Mouse (Mus musculus) liver, postnatal 0 days (tissue): ENCODE results near the gene Mef2c. TPM values are rescaled to one million over a fixed set of nuclear protein-coding genes. Genes with fewer than 3 reads are reported as not detected.
A peak's percentile ranks its signal among the peaks of the same experiment; 100 is the strongest.

Source experiments
- ATAC-seq: fragments of 200-750 bp; cut with Nextera tagmentation; 2 replicates; pipeline ENCODE4 v1.8.0; 2017; ENCODE audit warnings: mild to moderate bottlenecking, moderate library complexity
- DNase-seq: peaks from one replicate; pipeline ENCODE4 v3.0.0-alpha.2; 2016
- H3K27ac ChIP-seq: fragments of 300-500 bp; sonication (generic); 2 replicates; pipeline ENCODE4 v1.5.1; 2014; ENCODE audit warnings: antibody characterized with exemption, moderate library complexity, mild to moderate bottlenecking, low read depth
- H3K27me3 ChIP-seq: fragments of 300-500 bp; sonication (generic); 2 replicates; pipeline ENCODE4 v1.6.1; 2014; ENCODE audit warnings: low read length, control low read depth, mixed read lengths; ENCODE audit not compliant: insufficient read depth
- H3K36me3 ChIP-seq: fragments of 300-500 bp; sonication (generic); replicated peaks from 2 replicates; pipeline ENCODE4 v1.6.1; 2014; ENCODE audit warnings: mild to moderate bottlenecking, control low read depth, low read length, moderate library complexity, mixed read lengths; ENCODE audit not compliant: insufficient read depth
- H3K4me1 ChIP-seq: fragments of 300-500 bp; sonication (generic); 2 replicates; pipeline ENCODE4 v1.6.1; 2014; ENCODE audit warnings: antibody characterized with exemption, mild to moderate bottlenecking, control low read depth; ENCODE audit not compliant: insufficient read depth
- H3K4me2 ChIP-seq: fragments of 300-500 bp; sonication (generic); 2 replicates; pipeline ENCODE4 v1.6.1; 2014; ENCODE audit warnings: low read depth, mild to moderate bottlenecking, low read length, moderate library complexity, mixed read lengths
- H3K4me3 ChIP-seq: fragments of 300-500 bp; sonication (generic); 2 replicates; pipeline ENCODE4 v1.5.1; 2014; ENCODE audit warnings: low read depth, low read length
- H3K9ac ChIP-seq: fragments of 300-500 bp; sonication (generic); replicated peaks from 2 replicates; pipeline ENCODE4 v1.6.1; 2014; ENCODE audit warnings: mild to moderate bottlenecking, moderate library complexity
- H3K9me3 ChIP-seq: fragments of 300-500 bp; sonication (generic); 2 replicates; pipeline ENCODE4 v1.6.1; 2016; ENCODE audit warnings: mild to moderate bottlenecking, control low read depth, low read length, mixed read lengths
- CTCF ChIP-seq: sonication (generic); IDR thresholded peaks from 2 replicates; pipeline ENCODE4 v1.5.1; 2016; ENCODE audit warnings: antibody characterized with exemption, low read depth
- EP300 ChIP-seq: IDR thresholded peaks from 2 replicates; pipeline ENCODE4 v1.6.1; 2016; ENCODE audit warnings: antibody characterized with exemption, low read depth, mild to moderate bottlenecking
- WGBS: fragments of 180-500 bp; shearing (Covaris S2); extraction: QIAGEN DNeasy Blood & Tissue Kit; methylation state at CpG from one replicate; pipeline ENCODE4 v1.1.7; 2014; ENCODE audit not compliant: insufficient replicate concordance; 5-methylcytosine and 5-hydroxymethylcytosine counted together
- polyA plus RNA-seq: library from polyadenylated mRNA; unstranded; fragments of >200 nt; fragmentation: Nextera tagmentation; extraction: Ambion mirVana; gene quantifications from 2 replicates; pipeline ENCODE4 v1.2.1, GENCODE M21; 2015

Gene Mef2c
- polyA plus RNA-seq, 1 experiment from 2014 or later, result 14.0 TPM

- Histone ChIP-seq H3K4me1 (no peaks in the 10 kb centered on the region), H3K27me3 (no peaks in the 10 kb centered on the region), H3K4me3 (no peak overlapping the region), H3K4me2 (no peak overlapping the region), H3K9me3 (no peaks in the 10 kb centered on the region), H3K36me3 (no peaks in the 10 kb centered on the region), H3K27ac (no peak overlapping the region), H3K9ac (no peak overlapping the region)
- DNase-seq (no peak), ATAC-seq (no peak)
- 49% methylated on average over 3 of the region's 3 CpGs for WGBS
- no peak for TF ChIP-seq CTCF
- no peak for TF ChIP-seq EP300
Measured at GRCm38 (mm10) chr13:83615875-83616274, 112.0 kb downstream of the Mef2c start.

GRCm38 (mm10) chr13:83624651-83625050 is 120.8 kb downstream of the Mef2c start:
- no peak overlapping the region for H3K27ac ChIP-seq
- H3K9me3 ChIP-seq, result no peaks in the 10 kb centered on the region
- H3K4me1 ChIP-seq, result no peaks in the 10 kb centered on the region
- H3K36me3 ChIP-seq, result no peaks in the 10 kb centered on the region
- TF ChIP-seq EP300, result no peak
- no peak for TF ChIP-seq CTCF
- no peak overlapping the region for H3K4me3 ChIP-seq
- WGBS, result 64% methylated on average over 4 of the region's 4 CpGs
- DNase-seq (no peak), ATAC-seq (no peak)
- no peak overlapping the region for H3K9ac ChIP-seq
- no peak overlapping the region for H3K4me2 ChIP-seq
- no peaks in the 10 kb centered on the region for H3K27me3 ChIP-seq

DNA sequence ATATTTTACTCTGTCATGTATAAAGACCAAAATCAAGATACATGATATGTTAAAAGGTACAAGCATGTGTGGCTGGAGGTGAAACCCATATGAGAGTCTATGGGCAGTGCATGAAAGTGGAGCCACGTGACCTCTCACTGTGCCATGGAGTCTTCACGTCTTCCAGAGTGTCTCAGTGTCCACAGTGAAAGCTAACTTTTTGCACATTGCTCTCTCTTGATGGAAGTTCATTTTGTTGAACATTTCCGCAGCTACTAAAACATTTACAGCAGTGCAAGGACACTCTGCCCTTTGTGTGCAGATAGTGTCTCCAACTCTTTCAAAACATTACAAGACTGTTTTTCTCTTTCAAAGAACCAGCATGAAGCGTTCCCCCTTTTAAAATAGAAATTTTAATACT is 123.6 kb downstream of the Mef2c start:
- H3K9me3 ChIP-seq, result no peaks in the 10 kb centered on the region
- H3K4me1 ChIP-seq, result no peaks in the 10 kb centered on the region
- 76% methylated on average over 4 of the region's 4 CpGs for WGBS
- no peak overlapping the region for H3K4me2 ChIP-seq
- H3K36me3 ChIP-seq, result no peaks in the 10 kb centered on the region
- no peaks in the 10 kb centered on the region for H3K27me3 ChIP-seq
- no peak for DNase-seq
- no peak overlapping the region for H3K9ac ChIP-seq
- no peak overlapping the region for H3K27ac ChIP-seq
- TF ChIP-seq CTCF, result no peak
- TF ChIP-seq EP300, result no peak
- H3K4me3 ChIP-seq, result no peak overlapping the region
- ATAC-seq, result no peak

- Histone ChIP-seq H3K4me2 (no peak overlapping the region), H3K36me3 (no peaks in the 10 kb centered on the region), H3K27me3 (no peaks in the 10 kb centered on the region), H3K9ac (no peak overlapping the region), H3K4me3 (no peak overlapping the region), H3K4me1 (no peaks in the 10 kb centered on the region), H3K9me3 (no peaks in the 10 kb centered on the region), H3K27ac (no peak overlapping the region)
- no peak for DNase-seq
- ATAC-seq, result no peak
- 55% methylated on average over 3 of the region's 3 CpGs for WGBS
- TF ChIP-seq EP300, result no peak
- TF ChIP-seq CTCF, result no peak
Measured at GRCm38 (mm10) chr13:83628139-83628538, 124.3 kb downstream of the Mef2c start.

DNA sequence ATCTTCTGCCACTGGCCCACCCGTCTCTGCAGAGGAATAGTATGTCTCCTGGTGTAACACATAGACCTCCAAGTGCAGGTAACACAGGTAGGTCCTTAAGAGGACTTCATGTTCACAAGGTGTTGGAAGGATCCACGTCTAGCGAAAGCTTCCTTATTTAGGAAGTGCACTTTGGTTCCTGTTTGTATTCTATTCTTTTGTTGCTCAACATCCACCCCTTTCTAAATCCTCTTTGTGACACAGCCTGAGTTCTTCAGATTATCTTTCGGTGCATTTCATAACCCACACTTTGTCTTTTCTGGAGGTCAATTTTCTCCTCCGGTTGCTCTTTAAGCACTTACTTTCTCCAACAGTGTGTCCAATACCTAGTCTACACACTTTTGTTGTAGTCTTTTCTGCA is 129.3 kb downstream of the Mef2c start:
- DNase-seq (no peak), ATAC-seq (peak; percentile 17; the same call in 1 of the 2 replicates)
- Histone ChIP-seq H3K9ac (no peak overlapping the region), H3K4me3 (no peak overlapping the region), H3K27me3 (no peaks in the 10 kb centered on the region), H3K27ac (no peak overlapping the region; the same call in 1 of the 2 replicates), H3K36me3 (no peaks in the 10 kb centered on the region), H3K4me1 (no peaks in the 10 kb centered on the region), H3K9me3 (no peaks in the 10 kb centered on the region), H3K4me2 (no peak overlapping the region)
- WGBS, result 68% methylated on average over 5 of the region's 5 CpGs
- TF ChIP-seq CTCF (no peak), EP300 (no peak)

DNA sequence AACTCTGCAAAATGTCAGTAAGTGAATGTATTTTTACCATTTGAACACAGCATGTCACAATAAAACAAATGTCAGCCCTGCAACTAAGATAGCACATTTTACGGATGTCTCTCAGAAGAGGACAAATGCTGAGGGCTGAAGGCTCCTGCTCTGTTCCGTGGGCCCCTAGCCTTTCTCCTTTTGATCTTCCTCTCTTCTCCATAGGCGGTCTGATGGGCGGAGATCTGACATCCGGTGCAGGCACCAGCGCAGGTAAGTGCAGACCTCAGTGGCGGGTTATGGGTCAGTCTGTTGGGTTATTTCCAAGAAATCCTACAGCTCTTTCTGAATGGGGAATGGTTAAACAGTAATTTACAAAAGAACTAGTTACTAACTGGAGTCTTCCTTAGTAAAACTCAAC is 131.4 kb downstream of the Mef2c start:
- H3K36me3 ChIP-seq, result no peaks in the 10 kb centered on the region
- H3K9me3 ChIP-seq, result no peaks in the 10 kb centered on the region
- no peak for DNase-seq
- no peak for ATAC-seq
- H3K4me3 ChIP-seq, result no peak overlapping the region
- H3K4me1 ChIP-seq, result no peaks in the 10 kb centered on the region
- no peak for TF ChIP-seq EP300
- TF ChIP-seq CTCF, result no peak
- no peak overlapping the region for H3K27ac ChIP-seq
- no peaks in the 10 kb centered on the region for H3K27me3 ChIP-seq
- no peak overlapping the region for H3K4me2 ChIP-seq
- 76% methylated on average over 7 of the region's 7 CpGs for WGBS
- no peak overlapping the region for H3K9ac ChIP-seq

DNA sequence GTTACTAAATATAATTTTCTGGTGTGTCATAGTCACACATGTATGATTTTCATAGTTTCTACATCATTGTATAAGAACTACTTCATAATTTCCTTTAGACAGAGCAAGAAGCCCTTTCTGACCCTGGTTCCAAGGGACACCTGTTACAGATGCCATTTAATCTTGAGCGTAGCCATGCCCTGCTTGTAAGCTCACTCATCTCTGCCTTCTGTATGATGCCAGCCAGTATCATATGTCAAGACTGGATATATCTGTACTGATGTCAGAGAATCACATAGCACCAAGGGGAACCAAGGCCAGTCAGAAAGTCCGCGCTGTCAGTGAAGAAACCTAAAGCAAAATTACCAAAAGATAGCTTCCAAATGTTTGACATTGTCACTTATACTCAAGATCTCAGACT is 133.8 kb downstream of the Mef2c start:
- no peaks in the 10 kb centered on the region for H3K27me3 ChIP-seq
- no peaks in the 10 kb centered on the region for H3K4me1 ChIP-seq
- no peak for DNase-seq
- no peak overlapping the region for H3K4me2 ChIP-seq
- WGBS, result 91% methylated on average over 3 of the region's 3 CpGs
- H3K9ac ChIP-seq, result no peak overlapping the region
- ATAC-seq, result no peak
- H3K36me3 ChIP-seq, result no peaks in the 10 kb centered on the region
- no peak for TF ChIP-seq CTCF
- no peak for TF ChIP-seq EP300
- no peak overlapping the region for H3K4me3 ChIP-seq
- no peak overlapping the region for H3K27ac ChIP-seq
- no peaks in the 10 kb centered on the region for H3K9me3 ChIP-seq
